Mouse (Mus musculus) intestine, embryonic 15.5 days (tissue): Measurements from ENCODE around the gene Kcnd3. TPM values are rescaled to one million over a fixed set of nuclear protein-coding genes. Genes with fewer than 3 reads are reported as not detected.
A peak's percentile ranks its signal among the peaks of the same experiment; 100 is the strongest.

Experiments
- ATAC-seq: fragments of 200-750 bp; cut with Nextera tagmentation; 2 replicates; pipeline ENCODE4 v1.8.0; 2017; ENCODE audit warnings: moderate TSS enrichment, moderate library complexity
- H3K27ac ChIP-seq: fragments of 300-500 bp; sonication (generic); 2 replicates; pipeline ENCODE4 v1.5.1; 2015; ENCODE audit warnings: mild to moderate bottlenecking, inconsistent platforms
- H3K27me3 ChIP-seq: fragments of 300-500 bp; sonication (generic); replicated peaks from 2 replicates; pipeline ENCODE4 v1.6.1; 2015; ENCODE audit warnings: inconsistent platforms
- H3K36me3 ChIP-seq: fragments of 300-500 bp; sonication (generic); 2 replicates; pipeline ENCODE4 v1.6.1; 2015; ENCODE audit warnings: inconsistent platforms
- H3K4me1 ChIP-seq: fragments of 300-500 bp; sonication (generic); replicated peaks from 2 replicates; pipeline ENCODE4 v1.6.1; 2015; ENCODE audit warnings: inconsistent platforms
- H3K4me2 ChIP-seq: fragments of 300-500 bp; sonication (generic); replicated peaks from 2 replicates; pipeline ENCODE4 v1.6.1; 2015; ENCODE audit warnings: mild to moderate bottlenecking, inconsistent platforms
- H3K4me3 ChIP-seq: fragments of 300-500 bp; sonication (generic); replicated peaks from 2 replicates; pipeline ENCODE4 v1.5.1; 2015; ENCODE audit warnings: inconsistent platforms
- H3K9ac ChIP-seq: fragments of 300-500 bp; sonication (generic); 2 replicates; pipeline ENCODE4 v1.6.1; 2015; ENCODE audit warnings: inconsistent platforms
- H3K9me3 ChIP-seq: fragments of 300-500 bp; sonication (generic); 2 replicates; pipeline ENCODE4 v1.6.1; 2016; ENCODE audit warnings: inconsistent platforms
- WGBS: fragments of 180-500 bp; shearing (Covaris S2); methylation state at CpG from one replicate; pipeline ENCODE4 v1.1.7; 2015; 5-methylcytosine and 5-hydroxymethylcytosine counted together
- polyA plus RNA-seq: library from polyadenylated mRNA; unstranded; fragments of >200 nt; fragmentation: Nextera tagmentation; extraction: Ambion mirVana; gene quantifications from 2 replicates; pipeline ENCODE4 v1.2.1, GENCODE M21; 2015

Gene Kcnd3
- polyA plus RNA-seq, 1 experiment from 2014 or later: 4.3 TPM

- WGBS: 15% methylated on average over 13 of the region's 13 CpGs
- 0 out of 2 replicates have a peak, but pooled peaks have one; percentile 55 for ATAC-seq
- H3K4me2 ChIP-seq: 0 out of 2 replicates have a peak overlapping the region, but pooled peaks have one; percentile 9
Observed at GRCm38 (mm10) chr3:105538819-105539607, 86.9 kb downstream of the Kcnd3 start.

GRCm38 (mm10) chr3:105542741-105543140 lies 90.6 kb downstream of the Kcnd3 start:
- no peak overlapping the region for H3K4me2 ChIP-seq
- no peak overlapping the region for H3K9ac ChIP-seq
- no peaks in the 10 kb centered on the region for H3K36me3 ChIP-seq
- no peaks in the 10 kb centered on the region for H3K9me3 ChIP-seq
- WGBS: 78% methylated on average over 4 of the region's 4 CpGs
- no peak overlapping the region for H3K27ac ChIP-seq
- no peaks in the 10 kb centered on the region for H3K27me3 ChIP-seq
- peaks cover 13% of the 10 kb centered on the region; the same call in 1 of the 2 replicates for H3K4me1 ChIP-seq
- ATAC-seq: no peak
- no peak overlapping the region for H3K4me3 ChIP-seq

More at GRCm38 (mm10) chr3:105538819-105539607, 86.9 kb downstream of the Kcnd3 start:
- Histone ChIP-seq H3K4me3 (no peak overlapping the region), H3K27ac (no peak overlapping the region), H3K4me1 (peaks cover 13% of the 10 kb centered on the region; the same call in 1 of the 2 replicates), H3K36me3 (no peaks in the 10 kb centered on the region), H3K27me3 (no peaks in the 10 kb centered on the region), H3K9ac (no peak overlapping the region; the same call in 1 of the 2 replicates), H3K9me3 (no peaks in the 10 kb centered on the region)

- Histone ChIP-seq H3K4me2 (no peak overlapping the region), H3K9ac (no peak overlapping the region)
Observed at GRCm38 (mm10) chr3:105544106-105544505, 92.0 kb downstream of the Kcnd3 start.

GRCm38 (mm10) chr3:105546611-105547071 lies 94.5 kb downstream of the Kcnd3 start:
- 44% methylated on average over 13 of the region's 13 CpGs for WGBS
- Histone ChIP-seq H3K27ac (no peak overlapping the region), H3K9ac (no peak overlapping the region), H3K36me3 (no peaks in the 10 kb centered on the region), H3K9me3 (no peaks in the 10 kb centered on the region), H3K4me1 (no peaks in the 10 kb centered on the region), H3K27me3 (no peaks in the 10 kb centered on the region), H3K4me2 (no peak overlapping the region), H3K4me3 (no peak overlapping the region)
- no peak for ATAC-seq

More at GRCm38 (mm10) chr3:105544106-105544505, 92.0 kb downstream of the Kcnd3 start:
- H3K36me3 ChIP-seq: no peaks in the 10 kb centered on the region
- no peak overlapping the region for H3K27ac ChIP-seq
- H3K4me1 ChIP-seq: 0 out of 2 replicates have a peak, but pooled peaks cover 6% of the 10 kb centered on the region
- no peak overlapping the region for H3K4me3 ChIP-seq
- WGBS: 81% methylated on average over 1 of the region's 1 CpGs
- no peaks in the 10 kb centered on the region for H3K27me3 ChIP-seq
- H3K9me3 ChIP-seq: no peaks in the 10 kb centered on the region
- ATAC-seq: no peak

GRCm38 (mm10) chr3:105548074-105548771 lies 96.1 kb downstream of the Kcnd3 start:
- H3K4me3 ChIP-seq: no peak overlapping the region
- ATAC-seq: no peak
- WGBS: 72% methylated on average over 11 of the region's 11 CpGs

GRCm38 (mm10) chr3:105559456-105559855 lies 107.3 kb downstream of the Kcnd3 start:
- H3K9ac ChIP-seq: no peak overlapping the region
- H3K4me2 ChIP-seq: no peak overlapping the region
- H3K36me3 ChIP-seq: no peaks in the 10 kb centered on the region
- no peaks in the 10 kb centered on the region for H3K27me3 ChIP-seq
- 26% methylated on average over 2 of the region's 2 CpGs for WGBS
- ATAC-seq: no peak
- H3K4me3 ChIP-seq: no peak overlapping the region
- peaks cover 5% of the 10 kb centered on the region; the same call in 1 of the 2 replicates for H3K4me1 ChIP-seq
- no peak overlapping the region for H3K27ac ChIP-seq
- no peaks in the 10 kb centered on the region for H3K9me3 ChIP-seq

More at GRCm38 (mm10) chr3:105548074-105548771, 96.1 kb downstream of the Kcnd3 start:
- Histone ChIP-seq H3K4me1 (no peaks in the 10 kb centered on the region), H3K4me2 (no peak overlapping the region), H3K36me3 (no peaks in the 10 kb centered on the region), H3K27me3 (no peaks in the 10 kb centered on the region), H3K9me3 (no peaks in the 10 kb centered on the region), H3K9ac (no peak overlapping the region), H3K27ac (no peak overlapping the region)

GRCm38 (mm10) chr3:105566973-105567372 lies 114.8 kb downstream of the Kcnd3 start:
- 79% methylated on average over 8 of the region's 8 CpGs for WGBS
- Histone ChIP-seq H3K4me3 (no peak overlapping the region), H3K4me2 (no peak overlapping the region), H3K4me1 (no peaks in the 10 kb centered on the region), H3K9ac (no peak overlapping the region), H3K27ac (no peak overlapping the region), H3K9me3 (no peaks in the 10 kb centered on the region), H3K36me3 (no peaks in the 10 kb centered on the region), H3K27me3 (no peaks in the 10 kb centered on the region)
- no peak for ATAC-seq

GRCm38 (mm10) chr3:105567472-105567871 lies 115.3 kb downstream of the Kcnd3 start:
- Histone ChIP-seq H3K4me3 (no peak overlapping the region), H3K4me2 (no peak overlapping the region), H3K36me3 (no peaks in the 10 kb centered on the region), H3K4me1 (no peaks in the 10 kb centered on the region), H3K27me3 (no peaks in the 10 kb centered on the region), H3K27ac (no peak overlapping the region), H3K9me3 (no peaks in the 10 kb centered on the region), H3K9ac (no peak overlapping the region)
- WGBS: 60% methylated on average over 4 of the region's 4 CpGs
- ATAC-seq: no peak

- no peak for ATAC-seq
- H3K4me3 ChIP-seq: no peak overlapping the region
- no peaks in the 10 kb centered on the region for H3K27me3 ChIP-seq
- no peaks in the 10 kb centered on the region for H3K36me3 ChIP-seq
- no peak overlapping the region for H3K27ac ChIP-seq
- no peaks in the 10 kb centered on the region for H3K9me3 ChIP-seq
- 76% methylated on average over 8 of the region's 8 CpGs for WGBS
- H3K4me2 ChIP-seq: no peak overlapping the region
- H3K9ac ChIP-seq: no peak overlapping the region
- no peaks in the 10 kb centered on the region for H3K4me1 ChIP-seq
Observed at GRCm38 (mm10) chr3:105568403-105568802, 116.3 kb downstream of the Kcnd3 start.

GRCm38 (mm10) chr3:105568851-105569250 lies 116.7 kb downstream of the Kcnd3 start:
- no peaks in the 10 kb centered on the region for H3K9me3 ChIP-seq
- H3K4me2 ChIP-seq: no peak overlapping the region
- no peak overlapping the region for H3K4me3 ChIP-seq
- WGBS: 82% methylated on average over 9 of the region's 9 CpGs
- H3K9ac ChIP-seq: no peak overlapping the region
- no peaks in the 10 kb centered on the region for H3K36me3 ChIP-seq
- no peak for ATAC-seq
- H3K27ac ChIP-seq: no peak overlapping the region
- no peaks in the 10 kb centered on the region for H3K4me1 ChIP-seq
- no peaks in the 10 kb centered on the region for H3K27me3 ChIP-seq

- H3K4me3 ChIP-seq: no peak overlapping the region
- no peak for ATAC-seq
- no peaks in the 10 kb centered on the region for H3K27me3 ChIP-seq
- H3K4me2 ChIP-seq: no peak overlapping the region
- H3K27ac ChIP-seq: no peak overlapping the region
- no peak overlapping the region for H3K9ac ChIP-seq
- no peaks in the 10 kb centered on the region for H3K36me3 ChIP-seq
- 55% methylated on average over 6 of the region's 6 CpGs for WGBS
- H3K4me1 ChIP-seq: no peaks in the 10 kb centered on the region
- no peaks in the 10 kb centered on the region for H3K9me3 ChIP-seq
Observed at GRCm38 (mm10) chr3:105569310-105569752, 117.2 kb downstream of the Kcnd3 start.

- ATAC-seq: no peak
- no peaks in the 10 kb centered on the region for H3K9me3 ChIP-seq
- H3K4me1 ChIP-seq: no peaks in the 10 kb centered on the region
- WGBS: 73% methylated on average over 9 of the region's 9 CpGs
- no peak overlapping the region for H3K9ac ChIP-seq
- H3K27ac ChIP-seq: no peak overlapping the region
- no peaks in the 10 kb centered on the region for H3K27me3 ChIP-seq
- no peaks in the 10 kb centered on the region for H3K36me3 ChIP-seq
- no peak overlapping the region for H3K4me3 ChIP-seq
- H3K4me2 ChIP-seq: no peak overlapping the region
Observed at GRCm38 (mm10) chr3:105569950-105570349, 117.8 kb downstream of the Kcnd3 start.
